Mouse (Mus musculus): ENCODE results near the gene Naa35.
A peak's percentile ranks its signal among the peaks of the same experiment; 100 is the strongest.
"Not testable (repeated sequence)": the region's sequence is repeated elsewhere in the genome, so short reads cannot be mapped to it uniquely, and the experiment has no call there.

Gene Naa35

DNA sequence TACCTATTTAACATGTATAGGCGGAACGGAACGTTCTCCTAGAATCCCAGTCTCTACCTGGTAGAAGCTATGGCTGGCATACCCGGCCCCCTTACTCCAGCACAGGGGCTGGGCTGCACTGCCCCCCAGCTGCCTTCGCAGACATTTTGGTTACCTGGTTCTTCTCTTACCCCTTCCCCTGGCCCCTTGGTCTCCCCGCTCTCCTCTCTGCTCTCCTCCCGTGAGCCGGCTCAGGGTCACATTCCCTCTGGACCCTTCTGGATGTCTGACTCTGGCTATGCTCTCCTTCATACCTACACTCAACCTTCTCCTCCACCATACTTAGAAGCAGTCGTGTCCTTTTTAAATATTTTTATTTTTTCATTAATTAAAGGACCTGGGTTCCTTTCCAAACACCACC, 578 bp upstream of the Naa35 start:
- DNase-seq: peak; percentile 23

DNA sequence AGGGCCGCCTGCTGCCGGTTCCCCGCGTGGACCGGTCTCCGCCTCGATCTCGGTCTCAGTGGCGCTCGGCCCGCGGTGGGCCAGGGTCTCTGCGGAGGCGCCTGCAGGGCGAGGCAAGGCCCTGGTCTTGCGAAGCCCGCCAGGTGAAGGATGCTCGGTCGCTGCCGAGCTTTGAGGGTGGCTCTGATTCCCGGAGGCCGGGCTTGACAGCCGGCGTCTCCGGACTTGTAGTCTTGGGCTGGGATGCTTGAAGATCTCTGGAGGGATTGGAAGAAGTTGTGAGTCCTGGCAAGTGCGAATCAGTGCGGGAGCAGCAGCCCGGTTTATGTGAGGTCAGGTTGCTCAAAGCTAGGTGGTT, 568 bp downstream of the Naa35 start:
- peak; percentile 23 for DNase-seq

DNA sequence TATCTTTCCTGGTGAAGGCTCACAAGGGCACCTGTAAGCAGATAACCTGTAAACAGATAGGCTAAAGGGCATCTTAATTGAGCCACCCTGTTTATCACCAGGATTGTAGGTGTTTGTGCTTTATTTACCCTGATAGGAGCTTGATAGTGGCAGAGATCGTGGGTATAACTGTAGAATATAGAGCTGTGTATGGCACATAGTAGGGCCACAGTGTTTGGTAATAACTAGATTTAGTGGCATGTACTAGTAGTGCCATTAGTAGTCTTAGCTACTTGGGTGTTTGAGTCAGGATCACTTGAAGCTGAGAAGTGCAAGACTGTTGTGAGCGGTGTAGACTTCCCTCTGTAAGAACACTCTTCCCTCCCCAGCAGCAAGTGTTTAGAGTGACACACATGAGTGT, 2.1 kb downstream of the Naa35 start:
- DNase-seq: no peak

DNA sequence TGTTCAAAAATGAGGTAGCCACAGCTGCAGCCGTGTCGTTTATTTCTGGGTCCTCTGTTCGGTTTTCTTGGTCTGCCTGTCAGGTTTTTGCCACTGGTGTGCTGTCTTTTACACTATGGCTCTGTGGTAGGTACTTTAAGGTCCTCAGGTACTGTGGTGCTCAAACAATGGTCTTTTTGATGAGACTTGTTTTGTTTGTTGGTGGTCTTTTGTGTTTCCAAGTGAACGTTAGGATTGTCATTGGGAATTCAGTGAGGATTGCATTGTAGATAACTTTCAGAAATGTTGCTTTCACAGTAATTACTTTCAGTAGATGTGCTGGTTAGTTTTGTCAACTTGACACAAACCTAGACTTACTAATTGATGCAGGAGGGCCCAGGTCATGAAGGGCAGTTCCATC, 4.6 kb downstream of the Naa35 start:
- no peak for DNase-seq

DNA sequence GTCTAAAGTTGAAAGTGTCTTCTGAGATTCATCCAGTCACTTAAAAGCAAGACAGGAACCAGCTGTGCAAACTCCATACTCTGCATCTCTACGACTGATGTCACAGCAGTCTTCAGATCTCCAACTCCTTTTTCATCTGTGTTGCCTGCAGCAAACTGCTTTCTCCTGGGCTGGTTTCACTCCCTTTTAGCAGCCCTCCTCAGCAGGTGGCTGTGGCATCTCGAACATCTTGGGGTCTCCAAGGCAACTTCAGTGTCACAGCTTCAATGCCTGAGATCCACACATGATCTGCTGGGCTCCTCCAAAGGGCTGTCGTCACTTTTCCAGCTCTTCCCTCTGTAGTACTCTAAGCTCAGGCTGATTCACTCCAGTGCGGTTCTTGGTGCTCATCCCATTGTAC, 5.6 kb downstream of the Naa35 start:
- no peak for DNase-seq

DNA sequence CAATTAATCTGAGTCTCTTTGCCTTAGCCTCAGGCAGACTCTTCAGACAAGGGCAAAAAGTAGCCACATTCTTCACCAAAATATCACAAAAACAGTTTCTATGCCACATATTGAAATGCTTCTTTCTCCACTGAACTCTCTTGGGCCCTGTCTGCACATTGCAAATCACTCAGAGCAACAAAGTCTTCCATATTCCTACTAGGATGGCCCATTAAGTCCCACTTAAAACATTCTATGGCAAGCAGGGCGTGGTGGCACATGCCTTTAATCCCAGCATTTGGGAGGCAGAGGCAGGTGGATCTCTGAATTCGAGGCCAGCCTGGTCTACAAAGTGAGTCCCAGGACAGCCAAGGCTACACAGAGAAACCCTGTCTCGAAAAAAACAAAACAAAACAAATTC, 7.0 kb downstream of the Naa35 start:
- DNase-seq: not testable (repeated sequence)

DNA sequence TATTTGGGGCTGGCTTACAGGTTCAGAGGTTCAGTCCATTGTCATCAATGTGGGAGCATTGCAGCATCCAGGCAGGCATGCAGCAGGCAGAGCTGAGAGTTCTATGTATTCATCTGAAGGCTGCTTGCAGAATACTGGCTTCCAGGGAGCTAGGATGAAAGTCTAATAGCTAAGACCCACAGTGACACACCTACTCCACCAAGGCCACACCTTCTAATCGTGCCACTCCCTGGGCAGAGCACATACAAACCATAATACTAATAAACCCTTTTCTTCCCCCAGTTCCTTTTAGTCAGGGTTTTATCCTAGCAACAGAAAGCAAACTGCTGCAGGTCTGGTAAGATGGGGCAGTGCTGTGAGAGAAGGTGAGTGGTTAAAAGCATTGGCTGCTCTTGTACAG, 7.6 kb downstream of the Naa35 start:
- DNase-seq: no peak

DNA sequence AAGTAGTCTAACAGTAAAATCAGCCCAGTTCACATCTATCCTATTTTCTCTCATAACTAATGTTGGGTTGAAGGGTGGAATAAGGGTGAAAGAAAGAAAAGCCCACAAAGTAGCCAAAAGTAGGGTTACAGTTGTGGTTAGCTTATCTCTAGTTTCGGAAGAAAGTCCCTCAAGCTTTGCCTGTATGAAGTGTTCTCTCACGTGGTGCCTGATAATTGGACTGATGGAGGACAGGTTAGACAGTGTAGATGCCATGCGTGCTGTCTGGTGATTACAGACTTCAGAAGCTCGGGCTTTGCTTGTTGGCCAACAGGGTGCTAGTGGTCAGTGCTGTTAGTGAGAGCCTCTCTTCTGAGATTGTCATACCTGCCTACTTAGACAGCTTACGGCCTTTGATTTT, 18.0 kb downstream of the Naa35 start:
- no peak for DNase-seq

DNA sequence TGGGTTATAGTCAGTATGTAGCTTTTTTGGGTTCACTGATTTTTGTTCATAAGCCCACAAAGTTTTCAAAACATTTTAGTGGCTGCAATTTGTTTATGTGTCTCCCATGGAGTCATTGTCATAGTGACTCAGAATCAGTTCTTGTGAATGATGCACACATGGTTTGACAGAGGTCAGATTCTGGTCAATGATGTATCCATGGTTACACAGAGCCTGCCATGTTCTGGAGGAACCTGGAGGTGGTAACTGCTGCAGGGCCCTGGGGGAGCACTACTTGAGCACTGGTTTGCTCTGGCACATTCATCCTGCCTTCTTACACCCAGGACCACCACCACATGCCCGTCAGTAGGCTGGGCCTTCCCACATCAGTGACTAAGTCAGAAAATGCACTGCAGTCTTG, 19.5 kb downstream of the Naa35 start:
- no peak for DNase-seq

DNA sequence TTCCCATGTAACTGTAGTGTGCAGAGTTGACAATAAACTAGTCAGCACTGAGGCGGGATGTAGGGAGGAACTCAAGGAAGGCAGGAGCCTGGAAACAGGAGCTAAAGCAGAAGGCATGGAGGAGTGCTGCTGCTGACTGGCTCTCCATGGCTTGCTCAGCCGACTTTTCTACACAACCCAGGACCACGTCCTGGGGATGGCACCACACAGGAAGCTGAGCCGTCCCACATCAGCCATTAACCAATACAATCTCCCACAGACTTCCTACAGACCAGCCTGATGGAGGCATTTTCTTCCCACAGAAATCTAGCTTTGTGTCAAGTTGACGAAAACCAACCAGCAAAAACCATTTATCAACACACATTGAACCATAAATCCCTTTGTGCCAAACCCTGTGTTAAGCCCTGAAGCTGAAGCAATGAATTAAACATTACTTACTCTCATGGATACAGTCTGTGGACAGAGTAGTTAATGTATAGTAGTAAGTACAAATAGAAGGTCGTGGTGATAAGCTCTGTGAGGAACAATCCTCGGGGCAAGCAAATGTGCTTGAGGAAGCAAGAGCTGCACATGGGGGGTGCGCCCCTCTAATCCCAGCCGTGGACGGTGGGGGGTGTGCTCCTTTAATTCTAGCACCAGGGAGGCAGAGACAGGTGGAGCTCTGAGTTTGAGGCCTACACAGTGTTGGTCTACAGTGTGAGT, 20.3 kb downstream of the Naa35 start:
- no peak for DNase-seq

DNA sequence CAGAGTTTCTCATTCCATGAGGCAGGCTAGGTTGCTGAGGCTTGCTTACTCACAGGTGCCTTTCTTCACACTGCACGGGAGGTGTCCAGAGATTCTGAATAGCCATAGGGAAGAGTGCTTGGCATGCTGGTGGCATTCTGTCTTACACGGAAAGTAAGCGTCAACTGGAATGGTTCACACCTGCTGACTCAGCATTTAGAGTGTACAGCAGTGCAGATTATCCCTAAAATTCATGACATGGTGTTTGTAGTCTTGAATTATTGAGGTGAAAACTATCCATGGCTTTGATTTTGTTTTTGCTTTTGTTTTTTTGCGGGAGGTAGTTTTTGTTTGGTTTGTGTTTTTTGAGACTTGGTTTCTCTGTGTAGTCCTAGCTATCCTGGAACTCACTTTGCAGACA, 24.8 kb downstream of the Naa35 start:
- DNase-seq: no peak

DNA sequence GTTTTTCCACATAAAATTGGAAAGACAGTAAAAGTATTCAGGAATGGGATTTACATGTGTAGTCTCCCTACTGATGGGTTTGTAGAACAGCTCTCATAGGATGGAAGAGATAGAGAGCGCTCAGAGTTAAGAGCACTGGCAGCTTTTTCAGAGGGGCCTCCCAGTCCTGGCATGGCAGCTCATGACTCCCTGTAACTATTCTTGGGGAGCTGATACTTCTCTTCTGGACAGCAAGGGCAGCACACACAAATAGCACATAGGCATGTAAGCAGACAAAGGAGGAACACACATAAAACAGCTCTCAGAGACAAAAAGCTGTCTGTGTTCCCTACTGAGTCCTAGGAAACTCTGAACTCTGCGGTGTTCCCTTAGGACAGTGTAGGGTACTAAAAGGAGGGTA, 25.4 kb downstream of the Naa35 start:
- no peak for DNase-seq

DNA sequence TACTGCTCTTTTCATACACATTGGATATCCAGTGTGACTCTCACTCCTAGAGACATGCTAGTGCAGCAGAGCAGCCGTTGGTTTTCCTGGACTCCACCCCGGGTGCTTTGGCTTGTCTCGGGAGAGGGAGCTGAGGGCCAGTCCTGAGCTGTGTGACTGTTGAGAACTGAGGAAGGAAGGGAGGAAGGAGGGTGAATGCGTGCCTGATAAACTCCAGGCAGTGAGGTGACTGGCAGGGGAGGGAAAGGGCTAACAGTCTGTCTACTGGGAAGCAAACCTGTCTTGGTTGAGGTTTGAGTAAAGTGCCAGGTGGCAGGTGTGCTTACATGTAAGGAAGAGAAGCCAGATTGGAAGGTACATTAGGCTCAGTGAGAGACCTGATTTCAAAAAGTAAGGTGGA, 28.8 kb downstream of the Naa35 start:
- no peak for DNase-seq

DNA sequence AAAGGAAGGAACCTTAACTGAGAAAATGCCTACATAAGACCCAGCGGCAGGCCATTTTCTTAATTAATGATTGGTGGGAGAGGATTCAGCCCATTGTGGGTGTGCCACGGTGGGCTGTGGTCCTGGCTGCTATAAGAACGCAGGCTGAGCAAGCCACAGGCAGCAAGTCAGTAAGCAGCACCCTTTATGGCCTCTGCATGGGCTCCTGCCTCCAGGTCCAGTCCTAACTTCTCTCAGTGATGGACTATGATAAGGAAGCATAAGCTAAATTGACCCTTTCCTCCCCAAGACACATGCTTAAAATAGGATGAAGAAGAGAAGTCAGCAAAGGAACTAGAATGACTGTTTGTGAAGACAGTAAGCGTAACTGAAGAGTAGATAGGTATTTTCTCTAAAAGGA, 30.1 kb downstream of the Naa35 start:
- no peak for DNase-seq

DNA sequence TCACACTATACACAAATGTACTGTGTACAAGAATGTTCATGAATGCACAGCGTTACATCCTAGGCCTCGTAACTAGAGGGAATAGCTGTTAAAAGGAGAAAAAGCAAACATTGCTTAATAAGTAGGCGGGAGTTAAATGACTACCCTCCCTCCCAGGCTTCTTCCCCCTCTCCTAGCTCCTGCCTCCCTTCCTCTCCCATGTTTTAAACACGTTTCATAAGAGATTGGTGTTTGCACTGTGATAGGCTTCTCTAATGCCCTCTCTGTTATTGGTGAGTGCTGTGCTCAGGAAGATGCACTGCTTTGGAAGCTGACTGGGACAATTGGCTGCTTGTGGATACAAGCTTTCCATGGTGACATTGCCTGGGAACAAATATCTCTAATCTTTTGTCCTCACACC, 30.5 kb downstream of the Naa35 start:
- DNase-seq: no peak

DNA sequence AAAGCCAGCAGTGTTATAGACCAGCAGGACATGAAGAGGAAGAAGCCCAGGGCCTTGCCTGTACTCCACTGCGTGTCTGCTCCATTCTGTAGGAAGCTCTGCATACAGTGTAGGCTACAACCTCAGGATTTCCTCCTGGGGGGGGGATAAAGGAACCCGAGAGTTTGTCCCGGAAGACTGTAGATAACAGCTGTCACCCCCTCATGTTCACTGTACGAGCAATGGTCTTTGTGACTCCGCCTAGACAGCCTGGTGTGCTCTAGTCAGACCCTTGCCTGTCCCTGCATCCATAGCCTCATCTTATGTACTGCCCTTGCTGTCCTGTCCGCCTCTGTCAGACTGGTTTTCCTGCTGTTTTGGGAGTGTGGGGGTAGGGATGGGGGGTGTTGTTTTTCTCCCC, 33.4 kb downstream of the Naa35 start:
- DNase-seq: no peak

DNA sequence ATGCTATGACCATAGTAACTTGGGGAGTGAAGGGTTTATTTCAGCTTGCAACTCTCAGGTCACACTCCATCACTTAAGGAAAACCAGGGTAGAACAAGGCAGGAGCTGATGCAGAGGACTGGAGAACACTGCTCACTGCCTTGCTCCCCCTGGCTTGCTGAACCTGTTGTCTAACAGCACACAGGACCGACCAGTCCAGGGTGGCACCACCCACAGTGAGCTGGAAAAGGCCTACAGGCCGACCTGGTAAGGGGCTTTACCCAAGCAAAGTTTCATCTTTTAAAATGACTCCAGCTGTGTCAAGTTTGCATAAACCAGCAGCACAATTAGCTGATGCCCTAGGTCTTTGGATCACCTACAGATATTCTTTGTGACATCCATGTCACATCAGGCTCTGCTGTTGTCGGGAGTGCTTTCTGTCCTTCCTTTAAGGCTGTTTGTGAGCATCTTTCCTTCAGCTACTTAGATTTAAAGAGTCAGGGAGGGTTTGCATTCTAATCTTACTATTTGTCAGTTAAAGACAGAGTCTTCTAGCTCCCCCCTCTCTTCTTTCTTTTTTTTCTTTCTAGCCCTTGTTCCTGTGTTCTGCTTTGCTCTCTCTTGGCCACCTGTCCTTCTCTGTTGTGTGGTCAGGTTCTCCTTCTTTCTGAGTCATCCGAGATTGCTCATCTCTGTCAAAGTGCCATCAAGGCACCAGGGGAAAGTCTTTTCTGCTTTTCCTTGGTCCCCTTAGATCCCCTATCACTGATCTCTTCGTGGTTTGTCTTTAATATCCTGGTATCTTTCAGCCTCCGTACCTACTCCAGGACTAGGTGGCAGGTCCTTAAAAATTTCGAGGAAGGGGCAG, 36.8 kb downstream of the Naa35 start:
- DNase-seq: no peak

DNA sequence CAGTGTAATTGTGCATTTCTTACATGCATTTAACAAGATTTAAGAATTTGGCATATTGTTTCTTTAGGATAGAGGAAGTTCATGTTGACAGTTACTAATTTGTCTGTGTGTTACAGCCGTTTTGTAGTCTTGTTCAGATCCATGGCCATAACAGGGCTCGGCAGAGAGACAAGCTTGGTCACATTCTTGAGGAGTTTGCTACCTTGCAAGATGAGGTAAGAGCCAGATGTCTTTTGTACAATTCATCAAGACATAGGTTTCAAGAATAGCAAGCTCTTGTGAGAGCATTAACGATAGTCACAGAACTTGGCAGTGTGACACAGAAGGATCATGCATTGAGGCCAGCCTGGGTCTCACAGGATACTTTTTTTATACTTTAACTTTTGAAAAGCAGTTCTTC, 39.3 kb downstream of the Naa35 start:
- DNase-seq: no peak

DNA sequence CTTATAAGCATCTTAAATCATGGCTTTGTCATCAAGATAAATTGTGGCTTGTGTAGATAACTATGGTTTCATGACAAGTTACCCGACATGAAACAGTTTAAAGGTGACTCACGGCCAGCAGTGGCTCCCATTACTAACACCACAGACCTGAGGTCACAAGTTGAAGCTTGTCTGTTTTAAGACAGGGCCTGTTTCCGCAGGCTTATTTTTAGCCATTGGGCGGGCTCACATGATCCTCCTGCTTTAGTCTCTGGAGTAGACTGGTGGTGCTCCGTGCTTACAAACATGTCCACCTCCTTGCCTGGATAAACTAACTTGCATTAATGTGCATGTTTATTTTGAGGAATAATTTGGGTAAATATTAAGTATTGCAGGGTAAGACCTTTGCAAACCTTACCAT, 39.8 kb downstream of the Naa35 start:
- peak; percentile 82 for DNase-seq

DNA sequence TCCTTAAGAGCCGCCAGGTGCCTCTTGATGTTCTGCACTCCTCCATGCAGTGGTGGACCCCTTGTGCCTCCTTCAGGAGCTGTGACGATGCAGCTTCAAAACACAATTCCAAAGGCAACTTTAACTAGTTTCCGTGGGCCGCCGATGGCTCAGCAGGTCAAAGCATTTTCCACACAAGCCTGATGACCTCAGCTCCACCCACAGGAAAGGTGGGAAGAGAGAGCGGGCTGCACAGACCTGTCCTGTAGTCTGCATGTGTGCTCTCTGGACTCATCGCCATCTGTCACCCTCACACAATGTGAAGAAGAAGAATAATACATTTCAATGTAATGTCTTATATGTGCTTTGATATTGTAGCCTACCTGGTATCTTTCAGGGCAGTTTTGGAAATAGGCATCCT, 41.7 kb downstream of the Naa35 start:
- no peak for DNase-seq

DNA sequence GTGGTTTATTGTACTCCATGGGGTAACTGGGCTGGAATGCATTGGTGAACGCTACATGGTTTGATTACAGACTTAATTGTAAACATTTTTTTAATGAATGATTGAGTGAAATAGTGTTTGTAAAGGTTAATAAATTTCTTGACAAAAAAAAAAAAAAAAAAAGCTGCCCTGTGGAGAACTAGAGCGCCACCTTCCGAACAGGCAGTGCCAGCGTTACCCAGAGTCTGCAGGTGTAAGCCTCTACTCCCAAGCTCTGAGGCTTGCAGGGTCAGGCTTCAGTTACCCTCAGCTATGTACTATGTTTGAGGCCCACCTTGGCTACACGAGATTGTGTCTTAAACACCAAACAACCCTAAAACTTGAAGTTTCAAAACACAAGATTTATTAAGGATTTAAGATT, 49.6 kb downstream of the Naa35 start:
- DNase-seq: no peak

DNA sequence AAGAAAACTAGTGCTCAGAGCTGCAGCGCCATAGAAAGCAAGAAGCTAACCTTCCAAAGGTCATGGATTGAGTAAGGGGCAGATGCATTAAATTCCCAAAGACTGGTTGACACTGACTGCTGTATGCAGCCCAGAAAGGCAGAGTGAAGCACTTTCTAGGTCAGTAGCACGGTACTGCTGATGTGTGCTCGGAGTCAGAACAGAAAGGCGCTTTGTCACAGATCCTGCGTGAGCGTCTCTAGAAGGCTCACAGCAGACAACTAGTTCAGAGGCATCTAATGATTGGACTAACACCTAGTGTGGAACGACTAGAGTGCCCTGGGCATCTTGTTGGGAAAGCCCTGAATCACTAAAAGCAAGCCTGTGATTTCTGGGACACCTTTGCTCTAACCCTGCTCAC, 52.7 kb downstream of the Naa35 start:
- DNase-seq: no peak

DNA sequence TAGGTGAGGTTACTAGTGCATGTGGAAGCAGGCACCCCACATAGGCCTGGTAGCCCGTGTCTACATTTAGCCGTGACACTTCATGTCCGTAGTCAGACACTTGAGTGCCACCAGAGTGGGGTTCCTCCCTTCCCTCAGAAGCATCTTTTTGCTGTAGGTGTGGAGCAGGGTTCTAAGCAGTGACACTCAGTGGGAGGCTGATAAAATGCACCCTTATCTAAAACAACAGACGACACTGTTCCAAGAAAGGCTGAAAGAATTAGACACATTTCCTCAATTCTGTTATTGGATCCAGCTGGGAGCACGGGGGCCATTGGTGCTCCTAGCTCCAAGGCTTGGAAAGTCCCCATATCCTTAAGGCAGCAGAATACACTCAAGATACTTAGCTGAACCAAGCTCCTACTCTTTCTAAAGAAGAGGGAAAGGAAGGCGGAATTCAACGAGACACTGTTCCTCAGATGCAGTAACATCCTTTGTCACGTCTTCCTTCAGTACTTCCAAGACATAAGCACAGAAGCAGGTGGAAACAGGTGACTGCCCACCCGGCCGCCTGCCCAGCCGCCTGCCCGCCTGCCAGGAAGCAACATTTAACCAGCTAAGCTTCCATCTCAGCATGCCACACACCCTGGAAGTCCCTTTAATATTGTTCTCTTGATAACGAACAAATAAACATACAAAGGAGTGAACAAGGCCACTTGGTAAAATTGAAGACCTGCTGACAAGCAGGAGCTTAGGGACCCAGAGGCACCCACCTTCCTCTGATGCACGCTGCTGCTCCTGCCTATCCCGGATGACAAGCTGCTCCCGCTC, 54.5 kb downstream of the Naa35 start:
- no peak for DNase-seq

DNA sequence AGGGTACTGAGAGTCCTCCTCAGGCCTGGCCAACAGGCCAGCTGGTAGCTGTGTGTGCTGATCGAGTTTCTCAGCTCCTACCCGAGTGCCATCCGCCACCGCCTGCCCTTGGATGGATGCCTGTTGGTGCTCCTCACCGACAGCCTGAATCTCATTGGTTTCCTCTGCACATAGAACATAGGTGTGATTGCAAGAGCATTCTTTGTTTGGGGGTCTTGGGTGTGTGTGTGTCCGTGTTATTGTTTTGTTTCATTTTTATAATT, 55.0 kb downstream of the Naa35 start:
- no peak for DNase-seq

Measured in layer of hippocampus, adult 9-11 months (tissue).